Mouse (Mus musculus) spleen, adult 18-20 months (tissue): Measurements from ENCODE around the gene Slc2a9.

Experiments
- DNase-seq, 2 experiments: peaks; one replicate each; pipeline ENCODE4 v3.0.0; 2022; ENCODE audit warnings: mixed read lengths in 2 of 2

The Slc2a9 gene

DNA sequence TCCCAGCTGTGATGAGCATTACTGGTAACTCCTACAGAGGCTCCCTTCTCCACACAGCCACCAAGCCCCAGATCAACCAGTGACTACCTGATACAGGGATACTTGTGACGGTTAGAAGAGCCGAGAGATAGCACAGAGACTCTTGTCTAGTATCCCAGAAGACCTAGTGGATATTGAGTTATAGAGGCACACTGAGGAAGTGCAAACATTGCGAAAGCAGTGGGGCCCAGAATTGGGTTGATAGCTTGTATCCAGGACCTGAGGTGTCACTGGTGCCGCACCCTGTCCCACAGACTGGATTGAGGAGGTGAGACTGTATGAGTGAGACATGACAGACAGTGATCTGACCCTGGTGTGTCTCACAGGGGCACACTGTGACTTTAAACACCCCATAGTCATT lies at the start of gene Slc2a9:
Gene Slc2a9, minus strand, starts transcription at position 152 of the 400 bp plus-strand sequence.
- no peak for DNase-seq

DNA sequence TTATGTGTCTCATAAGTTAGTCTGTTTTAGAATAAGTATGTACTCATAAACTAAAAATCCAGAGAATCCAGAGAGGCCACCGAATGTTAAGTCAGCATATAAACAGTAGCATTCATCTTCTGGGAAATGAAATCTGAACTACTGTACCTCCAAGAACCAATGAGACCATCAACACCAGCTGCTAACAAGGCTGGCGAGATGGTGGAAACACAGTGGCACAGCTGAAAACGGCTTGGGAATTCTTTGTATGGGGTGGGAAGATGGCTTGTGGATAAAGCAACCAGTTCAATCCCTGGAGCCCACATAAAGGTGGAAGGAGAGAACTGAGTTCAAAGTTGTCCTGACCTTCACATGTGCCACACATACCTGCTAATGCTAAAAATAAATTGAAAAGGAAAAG lies 49.7 kb upstream of the Slc2a9 start:
- no peak for DNase-seq

DNA sequence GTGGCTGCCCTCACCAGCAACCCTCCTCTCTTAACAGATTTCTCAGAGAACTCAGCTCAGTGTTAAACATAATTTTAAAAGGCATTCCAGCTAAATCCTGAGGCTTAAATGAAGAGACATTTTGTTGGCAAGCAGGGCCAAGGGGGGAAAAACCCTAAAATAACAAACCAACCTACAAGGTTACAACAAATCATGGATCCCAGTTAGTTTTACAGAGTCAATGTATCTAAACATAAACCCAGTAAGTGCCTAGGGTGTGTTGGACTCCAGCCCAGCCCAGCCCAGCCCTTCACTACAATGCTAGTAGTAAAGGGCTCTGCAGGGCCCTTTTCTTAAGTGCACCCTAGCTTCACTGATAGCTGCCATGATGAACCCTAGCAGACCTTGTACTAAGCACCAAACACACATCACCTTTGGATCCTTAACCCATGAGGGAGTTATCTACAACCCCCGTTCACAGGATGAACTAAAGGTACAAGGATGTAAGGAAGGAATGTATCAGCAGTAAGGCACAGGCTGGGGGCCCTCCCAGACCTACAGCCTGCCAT lies 47.4 kb upstream of the Slc2a9 start:
- no peak for DNase-seq

DNA sequence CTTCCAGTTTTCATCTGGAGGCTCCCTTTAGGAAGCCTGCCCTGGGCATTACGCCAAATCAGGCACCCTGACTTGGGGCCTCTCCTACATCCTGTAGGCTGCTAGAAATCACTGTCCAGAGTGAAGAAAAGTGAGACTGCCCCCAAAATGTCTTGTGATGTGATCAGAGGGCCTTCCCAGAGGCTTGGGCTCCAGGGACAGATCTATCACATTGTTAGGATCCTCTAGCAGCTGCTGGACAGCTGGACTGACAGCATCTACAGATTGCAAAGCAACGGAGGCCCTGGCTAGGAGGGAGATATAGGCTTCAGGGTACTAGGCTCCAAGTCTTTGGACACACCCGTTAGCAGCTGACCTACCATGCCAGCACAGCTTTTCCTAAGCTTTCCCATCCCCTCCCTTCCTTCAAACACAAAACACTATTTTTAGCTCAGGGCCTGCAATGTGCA lies 46.5 kb upstream of the Slc2a9 start:
- no peak for DNase-seq

DNA sequence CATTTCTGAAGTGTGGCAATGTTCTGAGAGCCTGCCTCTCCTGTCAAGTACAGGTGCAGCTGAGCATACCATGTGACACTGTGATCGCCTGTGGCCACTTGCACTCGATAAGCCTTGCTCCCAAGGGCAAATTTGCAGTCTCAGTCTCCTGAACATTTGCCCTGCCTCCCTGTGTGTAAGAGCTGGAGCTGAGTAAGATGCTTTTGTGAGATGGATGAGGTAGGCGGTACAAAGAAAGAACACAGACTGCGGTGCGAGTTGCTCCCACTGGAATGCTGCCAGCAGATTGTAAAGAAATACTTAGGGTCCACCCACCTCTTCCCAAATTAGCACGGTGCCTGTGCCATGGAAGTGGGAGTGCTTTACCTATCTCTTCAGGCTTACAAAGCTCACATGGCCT lies 44.4 kb upstream of the Slc2a9 start:
- DNase-seq: no peak

DNA sequence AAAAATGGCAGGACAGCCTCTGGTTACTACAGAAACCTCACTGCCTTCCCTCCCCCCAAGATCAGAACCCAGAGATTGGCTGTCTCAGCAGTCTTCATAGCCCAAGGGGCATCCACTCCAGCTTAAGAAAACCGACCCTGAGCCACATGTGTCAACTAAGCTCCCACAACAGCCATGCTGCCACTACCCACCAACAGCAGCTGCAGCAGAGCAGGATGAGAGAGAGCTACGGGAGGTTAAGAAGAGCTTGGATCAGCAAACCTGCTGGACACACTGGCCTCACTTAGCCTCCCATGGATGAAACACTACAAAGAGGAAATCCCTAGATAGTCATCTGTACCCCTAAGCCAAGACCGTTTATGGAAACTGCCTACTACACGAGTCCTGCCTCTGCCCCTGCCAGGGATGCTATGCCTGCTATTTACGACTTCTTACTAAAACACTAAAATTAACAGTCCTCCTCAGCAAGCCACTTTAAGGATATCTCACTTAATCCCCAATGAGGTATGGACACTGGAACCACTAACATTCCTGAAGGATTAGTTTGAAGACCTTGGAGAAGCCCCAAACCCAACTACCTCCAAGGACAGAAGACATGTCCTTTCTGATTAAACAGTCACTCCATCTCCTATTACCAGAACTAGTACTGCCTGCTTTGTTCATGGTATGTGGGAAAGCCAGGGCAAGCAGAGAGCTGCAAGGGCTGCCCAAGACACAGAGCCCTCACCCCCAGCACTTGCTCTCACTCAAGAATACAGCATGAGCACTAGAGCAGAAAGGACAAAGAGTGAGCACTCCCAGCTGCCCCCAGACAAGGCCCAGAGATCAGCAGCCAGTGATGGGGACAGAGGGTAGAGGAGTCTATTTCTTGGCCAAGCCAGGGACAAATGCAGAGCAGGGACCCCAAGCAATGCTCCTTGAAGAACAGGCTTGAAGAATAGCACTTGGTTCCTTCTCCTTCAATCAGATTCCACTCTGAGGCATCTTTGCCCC lies 41.8 kb upstream of the Slc2a9 start:
- DNase-seq: no peak

DNA sequence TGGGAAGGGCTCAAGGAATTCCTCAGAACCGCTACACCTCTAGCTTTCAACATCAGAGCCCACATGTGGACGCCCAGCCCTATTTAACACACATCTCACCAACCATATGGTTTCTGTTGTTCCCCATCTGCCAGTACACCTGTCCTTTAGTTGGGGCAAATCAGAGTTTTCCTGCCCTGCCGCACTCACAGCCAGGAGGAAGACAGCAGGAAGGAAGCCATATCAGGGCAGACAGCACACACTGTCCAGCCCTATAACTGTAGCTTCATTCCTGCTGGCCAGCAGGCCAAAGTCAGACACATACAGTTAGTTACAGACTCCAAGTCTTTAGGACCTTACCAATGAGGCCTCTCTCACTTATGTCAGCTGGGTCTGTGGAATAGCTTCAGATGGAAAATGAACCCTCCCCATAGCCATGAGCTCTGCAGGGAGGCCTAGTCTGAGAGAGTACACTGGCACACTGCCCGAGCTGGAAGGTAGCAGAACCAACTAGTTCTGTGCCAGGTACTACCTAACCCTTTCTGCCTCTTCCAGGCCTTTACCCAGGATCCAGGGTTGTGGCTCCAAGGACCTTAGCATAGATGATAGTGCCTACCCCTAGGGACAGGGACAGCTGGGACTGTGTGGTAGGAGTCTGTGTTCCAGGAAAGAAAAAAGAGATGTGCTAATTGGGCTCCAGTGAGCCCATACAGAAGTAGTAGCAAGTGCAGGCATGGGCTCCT lies 40.7 kb upstream of the Slc2a9 start:
- no peak for DNase-seq

DNA sequence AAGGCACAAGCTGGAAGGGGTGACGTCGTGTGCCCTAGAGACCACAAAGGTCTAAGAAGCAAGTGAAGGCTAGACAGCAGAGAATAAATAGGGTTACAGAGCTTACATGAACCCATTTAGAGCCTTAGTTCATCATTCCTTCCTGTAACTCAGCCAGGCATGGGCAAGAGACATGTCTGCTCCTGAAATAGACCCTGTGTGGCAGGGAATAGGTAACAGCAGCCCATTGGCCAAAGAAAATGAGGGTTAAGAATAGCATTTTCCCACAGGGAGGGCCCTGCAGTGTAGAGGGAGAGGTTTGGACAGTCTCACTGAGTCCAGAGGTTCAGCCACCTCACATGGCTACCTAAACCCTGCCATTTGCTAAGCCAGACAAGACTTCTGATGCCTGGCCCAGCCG lies 38.8 kb upstream of the Slc2a9 start:
- DNase-seq: no peak

DNA sequence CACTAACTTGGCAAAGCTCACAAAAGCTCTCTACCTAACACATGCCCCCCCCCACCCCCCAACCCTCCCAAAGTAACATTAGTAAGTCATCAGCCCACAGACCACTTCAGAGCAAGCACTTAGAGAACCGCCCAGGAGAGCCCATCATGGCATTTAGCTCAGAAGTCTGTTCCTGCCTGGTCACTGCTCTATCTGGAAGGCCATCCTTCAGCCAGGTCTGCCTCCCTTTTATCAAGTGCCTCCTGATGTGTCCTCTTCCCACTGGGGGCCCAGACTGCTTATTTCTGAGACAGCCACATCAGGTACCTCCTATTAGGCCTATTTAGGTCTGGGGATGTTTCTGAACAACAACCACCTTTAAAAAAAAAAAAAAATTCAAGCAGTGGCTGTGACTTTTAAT lies 38.0 kb upstream of the Slc2a9 start:
- DNase-seq: no peak

DNA sequence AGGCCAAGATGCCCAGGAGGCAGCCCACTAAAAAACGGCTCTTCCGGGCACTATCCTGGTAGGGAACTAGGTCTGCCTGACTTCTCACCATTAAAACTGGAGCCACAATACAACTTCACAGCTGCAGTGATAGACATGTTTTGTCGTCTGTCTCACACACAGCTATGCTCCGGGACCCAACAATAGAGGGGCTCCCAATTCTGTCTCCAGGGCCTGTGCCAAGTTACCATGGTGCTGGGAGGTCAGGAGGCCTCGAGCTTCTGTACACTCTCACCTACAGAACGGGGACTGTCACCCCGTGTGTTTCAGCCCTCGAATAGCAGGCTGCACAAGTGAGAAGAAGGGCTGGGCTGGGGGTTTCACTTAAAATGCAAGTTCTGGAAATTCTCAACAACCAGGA lies 35.6 kb upstream of the Slc2a9 start:
- DNase-seq: no peak

DNA sequence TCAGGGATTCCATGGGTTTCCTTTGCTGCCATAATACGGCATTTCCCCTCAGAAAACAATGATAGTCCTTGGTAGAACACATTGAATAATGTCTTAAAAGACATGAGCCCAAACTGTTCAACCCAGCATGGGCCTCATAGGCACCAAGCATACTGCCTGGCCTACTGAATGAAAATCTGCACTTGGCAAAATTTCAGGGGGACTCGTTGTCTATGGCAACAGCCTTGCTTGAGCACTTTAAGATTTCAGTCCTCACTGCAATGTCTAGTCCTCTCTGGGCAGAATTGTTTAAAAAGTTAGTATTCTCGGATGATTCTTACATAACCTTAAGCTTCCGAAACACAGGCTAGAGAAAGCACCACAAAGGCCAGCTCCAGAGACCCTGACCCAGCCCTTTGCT lies 34.9 kb upstream of the Slc2a9 start:
- no peak for DNase-seq

DNA sequence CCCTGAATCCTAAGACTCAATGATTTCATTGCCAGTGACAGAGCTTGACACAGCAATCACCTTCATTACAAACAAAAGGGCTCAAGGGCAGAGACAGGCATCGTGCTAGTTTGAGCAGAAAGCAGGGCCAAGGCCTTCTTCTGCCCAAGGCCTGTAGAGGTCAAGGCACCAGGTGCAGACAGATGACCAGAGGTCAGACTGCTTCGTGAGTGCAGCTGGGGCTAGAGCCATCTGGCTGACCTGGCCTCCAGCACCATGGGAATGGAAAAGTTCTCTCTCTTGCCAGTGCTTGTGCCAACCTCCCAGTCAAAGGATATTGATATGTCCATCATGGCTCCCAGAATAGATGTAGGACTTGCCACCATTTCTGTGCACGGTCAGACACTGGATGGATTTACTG lies 33.9 kb upstream of the Slc2a9 start:
- DNase-seq: no peak

DNA sequence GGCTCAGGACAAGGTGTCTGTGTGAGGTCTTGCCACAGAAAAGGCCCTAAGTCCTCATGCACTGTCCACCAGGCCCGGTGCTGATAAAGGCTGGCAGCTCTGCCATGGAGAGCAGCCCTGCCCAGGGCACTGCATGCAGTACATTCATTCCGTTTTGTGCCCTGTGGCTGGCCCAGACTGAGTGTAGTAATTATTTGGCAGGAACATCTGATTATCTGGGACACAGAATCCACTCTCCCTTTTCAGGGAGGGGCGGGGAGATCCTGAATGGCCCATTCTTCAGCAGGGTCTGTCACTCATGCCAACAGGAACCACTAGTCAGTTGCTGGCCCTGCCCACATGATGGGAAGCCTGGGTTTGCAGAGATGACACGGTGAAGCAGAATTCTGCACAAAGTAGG lies 29.1 kb upstream of the Slc2a9 start:
- no peak for DNase-seq

DNA sequence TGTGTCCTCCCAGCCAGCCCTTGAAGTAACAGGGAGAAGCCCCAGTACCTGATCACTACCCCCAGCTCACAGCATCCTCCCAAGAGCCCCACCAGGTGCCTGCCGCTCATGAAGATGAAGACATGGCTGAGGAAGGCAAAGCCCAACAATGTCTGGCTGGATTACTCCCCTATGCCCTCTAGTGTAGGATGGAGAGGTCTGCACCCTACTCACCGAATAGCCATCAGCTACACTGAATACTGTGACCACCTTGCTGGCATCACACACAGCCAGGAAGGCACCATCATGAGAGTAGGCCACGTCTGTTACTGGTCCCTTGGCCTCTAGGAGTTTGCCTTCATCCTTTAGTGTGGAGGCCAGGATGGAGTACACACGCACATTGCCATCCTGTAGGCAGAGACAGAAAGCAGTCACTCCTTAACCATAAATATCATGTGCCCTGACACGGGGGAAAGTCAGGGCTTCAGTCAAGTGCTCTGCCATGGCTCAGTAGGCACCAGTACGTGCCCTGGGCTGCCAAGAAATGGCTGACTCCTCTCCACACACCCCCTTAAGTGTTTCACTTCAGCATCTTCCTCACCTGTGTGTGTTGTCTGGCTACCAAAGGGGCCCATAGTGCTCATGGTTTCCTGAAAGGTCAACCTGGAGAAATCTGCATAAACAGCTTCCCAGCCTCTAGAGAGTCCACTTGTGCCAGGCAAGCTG lies 26.9 kb upstream of the Slc2a9 start:
- no peak for DNase-seq

DNA sequence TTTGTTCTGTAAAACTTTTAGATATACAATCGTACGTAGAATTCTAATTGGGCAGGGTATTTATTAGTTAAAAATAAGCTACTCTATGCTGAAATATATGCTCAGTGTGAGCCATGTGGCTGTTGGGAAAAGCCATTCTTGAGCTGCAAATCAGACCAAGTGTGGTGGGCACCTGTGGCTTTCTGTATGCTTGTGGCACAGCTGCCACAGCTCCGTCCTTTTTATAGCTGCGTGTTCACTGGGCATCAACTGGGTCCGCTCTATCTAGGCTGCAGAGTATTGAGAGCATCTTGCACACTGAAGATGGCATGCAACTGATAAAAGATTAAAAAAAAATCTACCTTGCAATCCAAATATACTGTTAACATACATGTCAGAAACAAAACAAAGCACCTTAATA lies 20.0 kb upstream of the Slc2a9 start:
- DNase-seq: no peak

DNA sequence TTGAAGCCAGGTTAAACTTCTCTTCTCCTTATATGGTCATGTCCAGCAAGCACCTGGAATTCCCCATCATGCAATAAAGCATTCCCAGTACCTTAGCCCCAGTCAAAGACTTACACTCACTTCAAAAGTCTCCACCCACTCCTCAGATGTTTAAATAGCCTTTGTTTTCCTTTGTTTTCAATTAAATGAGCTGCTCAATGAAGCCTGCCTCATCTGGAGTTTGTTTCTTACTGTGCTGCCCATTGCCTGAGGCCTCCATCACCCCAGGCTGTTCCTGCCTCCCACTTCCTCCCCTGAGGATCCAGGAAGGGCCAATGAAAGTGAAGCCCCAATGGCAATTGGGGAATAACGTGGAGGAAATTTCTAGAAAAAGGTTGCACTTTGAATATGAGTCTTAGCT lies 17.9 kb upstream of the Slc2a9 start:
- DNase-seq: no peak

DNA sequence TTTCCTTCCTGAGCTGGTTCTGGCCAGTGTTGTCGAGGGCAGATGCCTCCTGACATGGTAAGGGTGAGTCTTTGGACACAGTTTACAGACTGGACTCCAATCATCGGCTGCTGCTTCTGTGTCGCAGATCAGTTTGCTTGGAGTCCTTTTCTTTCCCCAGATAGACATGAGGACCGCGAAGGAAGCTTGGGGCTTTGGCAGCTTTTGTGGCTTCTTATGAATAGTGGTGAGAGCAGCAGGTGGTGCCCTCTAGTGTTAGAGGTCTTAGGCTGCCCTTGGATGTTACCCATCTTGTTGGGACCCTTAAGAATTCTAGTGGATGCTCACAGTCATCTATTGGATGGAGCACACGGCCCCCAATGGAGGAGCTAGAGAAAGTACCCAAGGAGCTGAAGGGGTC lies 13.3 kb upstream of the Slc2a9 start:
- peak in 1 of 2 experiments; percentile 18 for DNase-seq

DNA sequence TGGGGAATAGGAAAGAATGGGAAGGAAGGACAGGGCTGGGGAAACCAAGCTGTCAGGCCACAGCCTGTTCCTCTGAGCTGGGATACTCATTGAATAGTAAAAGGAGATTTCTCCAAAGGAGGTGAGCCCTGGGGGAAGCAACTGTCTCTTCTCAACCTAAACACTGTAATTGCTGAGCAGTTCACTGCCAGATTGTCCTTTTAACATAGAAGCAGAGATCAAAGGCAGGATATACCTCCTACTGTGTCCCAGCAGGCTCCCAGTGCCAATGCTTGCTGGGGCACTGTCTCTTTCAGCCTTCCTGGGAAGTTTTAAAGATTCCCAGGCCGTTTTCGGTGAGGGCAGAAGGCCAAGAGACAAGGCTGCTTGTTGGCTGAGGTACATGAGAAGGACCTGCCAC lies 10.0 kb upstream of the Slc2a9 start:
- no peak for DNase-seq

DNA sequence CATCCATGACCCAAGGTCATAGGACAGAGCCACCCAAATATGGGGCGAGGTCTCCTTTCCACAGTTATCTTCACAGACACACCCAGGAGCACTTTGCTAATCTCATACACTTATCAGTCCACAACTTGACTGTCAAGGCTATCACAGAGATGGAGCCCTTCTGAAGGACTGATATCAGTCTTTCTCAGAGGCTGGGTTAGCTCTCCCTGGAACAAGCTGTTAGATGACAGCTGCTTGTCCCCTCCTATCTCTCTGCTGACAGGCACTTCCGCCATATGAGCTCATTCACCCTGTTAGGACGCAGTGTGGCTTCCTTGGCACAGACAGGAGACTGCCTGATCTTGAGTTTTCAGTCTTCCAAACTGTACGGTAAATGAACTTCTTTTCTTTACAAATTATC lies 6.6 kb upstream of the Slc2a9 start:
- no peak for DNase-seq

DNA sequence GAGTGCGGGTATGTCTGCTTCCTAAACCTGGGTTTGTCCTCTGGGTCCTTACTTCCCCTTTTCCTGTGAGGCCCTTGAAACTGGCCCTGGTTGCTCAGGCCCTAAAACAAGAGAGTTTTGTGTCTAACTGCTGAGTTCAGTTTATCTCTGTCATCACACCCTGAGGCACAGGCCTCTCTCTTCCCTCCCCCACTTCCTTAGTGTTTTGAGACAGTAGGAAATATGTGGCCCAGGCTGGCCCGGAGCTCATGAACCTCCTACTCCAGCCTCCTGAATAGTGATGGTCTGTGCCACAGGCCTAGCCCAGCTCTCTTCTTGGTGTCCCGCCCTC lies 2.5 kb upstream of the Slc2a9 start:
- DNase-seq: no peak

DNA sequence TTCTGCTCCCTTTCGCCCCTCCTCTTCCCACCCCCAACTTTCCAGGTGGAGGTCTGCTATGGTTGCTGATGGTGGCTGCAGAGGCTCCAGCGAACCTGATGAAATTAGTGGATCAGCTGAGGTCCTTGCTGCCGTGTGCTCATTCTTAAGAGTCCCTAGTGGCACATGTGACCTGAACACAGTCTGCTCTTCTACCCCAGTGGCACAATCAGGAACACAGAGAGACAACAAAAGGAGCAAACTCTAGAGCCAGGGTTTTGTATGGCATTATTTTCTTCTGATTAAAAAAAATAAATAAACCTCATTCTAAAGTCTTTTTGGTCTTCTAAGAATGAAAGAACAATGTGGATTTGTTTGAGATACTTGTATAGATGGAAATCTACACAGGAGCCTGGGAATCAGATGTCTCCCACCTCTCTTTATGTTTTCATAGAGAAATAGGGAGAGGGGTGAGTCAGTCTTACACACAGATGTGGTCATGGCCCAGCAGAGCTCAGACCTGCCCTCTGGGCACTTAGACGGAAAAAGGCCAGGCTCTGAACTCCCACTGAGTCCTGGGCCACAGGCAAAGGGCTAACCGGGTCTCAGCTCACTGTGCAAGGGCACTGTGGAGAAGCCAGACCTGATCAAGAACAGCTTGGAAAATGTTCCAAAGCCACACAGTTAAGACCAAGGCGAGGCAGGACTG lies 1.9 kb upstream of the Slc2a9 start:
- DNase-seq: no peak

DNA sequence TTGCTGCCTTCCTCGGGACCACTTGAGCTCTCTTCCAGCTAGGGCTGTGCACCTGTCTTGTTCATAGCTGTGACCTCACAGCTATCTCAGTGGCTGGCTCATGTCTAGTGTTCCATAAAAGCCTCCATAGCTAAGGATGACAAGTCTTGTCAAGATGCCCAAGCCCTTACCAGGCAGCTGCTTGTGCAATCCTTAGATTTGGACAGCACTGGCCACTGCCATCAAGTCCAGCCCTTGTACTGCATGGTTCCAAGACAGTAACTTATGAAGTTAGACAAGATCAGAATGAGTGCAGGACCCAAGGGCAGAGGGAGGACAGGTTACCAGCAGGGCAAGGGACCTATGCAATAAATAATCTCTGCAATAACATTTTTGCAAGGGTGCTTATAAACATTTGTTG lies 1.2 kb upstream of the Slc2a9 start:
- DNase-seq: no peak

DNA sequence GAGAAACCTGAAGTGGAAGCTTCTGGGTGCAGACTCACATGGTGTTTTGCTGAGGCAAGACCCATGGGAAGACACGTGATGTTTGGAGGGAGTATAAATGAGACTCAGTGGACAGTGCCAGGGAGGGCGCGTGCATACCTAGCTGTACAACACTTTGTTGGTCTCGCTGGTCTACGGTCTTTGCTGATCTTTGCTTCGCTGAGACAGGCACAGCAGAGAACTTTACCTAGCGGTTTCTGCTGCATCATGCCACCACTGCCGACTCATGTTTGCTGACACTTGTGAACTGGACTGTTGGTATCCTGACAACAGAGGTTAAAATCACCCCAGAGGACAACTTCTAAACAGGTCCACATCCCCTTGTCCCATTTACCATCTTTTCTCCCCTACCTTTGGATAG lies 2.9 kb downstream of the Slc2a9 start:
- no peak for DNase-seq
